ENCODE assay signal across 11 mouse cellular contexts in genomic region chr17:79786691-79787090, GRCm38 (mm10).
DNase-seq lines count a peak whose midpoint lies in the region; ATAC-seq and TF ChIP-seq lines count a peak whose summit lies in the region.
"Had no signal": no experiment of that assay in that cellular context is flagged by ENCODE, and none has a peak within 500 bp of the region (broad histone marks: within the 10 kb centered on the region; RNA-seq: fewer than 3 reads in every experiment).

No protein-coding gene starts in this region.

- no peaks in the 10 kb centered on the region for H3K27me3 ChIP-seq in kidney, postnatal 0 days (ENCODE audit: insufficient read depth, low read length)
- H3K27me3 ChIP-seq: liver, embryonic 12.5 days had no signal

- H3K4me2 ChIP-seq in kidney, postnatal 0 days (ENCODE audit: low read length), result no peak overlapping the region
- H3K4me2 ChIP-seq: liver, embryonic 12.5 days had no signal

- peak; percentile 15 for DNase-seq in ovary, adult 18-20 months (ENCODE audit: low spot score)
- no peak for DNase-seq in ovary, postnatal 36 days (ENCODE audit: low spot score)
- DNase-seq in kidney, postnatal 0 days (ENCODE audit: low spot score), result peak; percentile 70
- DNase-seq in embryo, embryonic 9.5 days (ENCODE audit: extremely low spot score), result no peak
- DNase-seq in right cerebral cortex, postnatal 4 days, result no peak
- no peak for DNase-seq in left cerebral cortex, adult 2 months (ENCODE audit: extremely low spot score in 1 of 2, low spot score in 2 of 2)
- DNase-seq: adrenal gland, postnatal 10 days; right cerebral cortex, postnatal 25 days had no signal

- no peaks in the 10 kb centered on the region for H3K9me3 ChIP-seq in kidney, postnatal 0 days (replicated peaks; ENCODE audit: low read length)
- H3K9me3 ChIP-seq: liver, embryonic 12.5 days had no signal

- no peak overlapping the region for H3K4me3 ChIP-seq in kidney, postnatal 0 days (replicated peaks; ENCODE audit: low read depth, low read length)
- H3K4me3 ChIP-seq in left cerebral cortex, adult 2 months, result no peak overlapping the region
- H3K4me3 ChIP-seq: liver, embryonic 12.5 days had no signal

- H3K4me1 ChIP-seq in kidney, postnatal 0 days (replicated peaks; ENCODE audit: insufficient read depth, low read length), result peaks cover 10% of the 10 kb centered on the region; the same call in 1 of the 2 replicates
- H3K4me1 ChIP-seq: liver, embryonic 12.5 days had no signal

- no peaks in the 10 kb centered on the region for H3K36me3 ChIP-seq in kidney, postnatal 0 days (ENCODE audit: insufficient read depth, low read length)
- H3K36me3 ChIP-seq: liver, embryonic 12.5 days had no signal

- H3K9ac ChIP-seq in kidney, postnatal 0 days (ENCODE audit: low read depth, low read length), result no peak overlapping the region
- H3K9ac ChIP-seq: liver, embryonic 12.5 days had no signal

- 56% methylated on average over 5 of the region's 5 CpGs for WGBS in kidney, postnatal 0 days

- intact Hi-C loops in left cerebral cortex, adult 2 months (cut with DNase I), result no loop called here

- H3K27ac ChIP-seq in kidney, postnatal 0 days, result no peak overlapping the region; the same call in 1 of the 2 replicates
- H3K27ac ChIP-seq in left cerebral cortex, adult 2 months, result no peak overlapping the region
- H3K27ac ChIP-seq: liver, embryonic 12.5 days had no signal

- no peak for TF ChIP-seq CTCF in kidney, postnatal 0 days (IDR thresholded peaks at IDR 0.05; ENCODE audit: low read depth)
- TF ChIP-seq CTCF in left cerebral cortex, adult 2 months (IDR thresholded peaks at IDR 0.05), result no peak

- ATAC-seq in granulocyte monocyte progenitor cell, adult 5-6 weeks (replicated peaks; ENCODE audit: poor library complexity, severe bottlenecking), result peak; percentile 67
- peak; percentile 40; the same call in 1 of the 2 replicates for ATAC-seq in kidney, postnatal 0 days (replicated peaks; ENCODE audit: low FRiP score, low read depth)
- ATAC-seq in monocyte, adult 5-6 weeks (replicated peaks; ENCODE audit: insufficient number of reproducible peaks, low FRiP score, low TSS enrichment, poor library complexity, severe bottlenecking), result peak; percentile 50; the same call in 1 of the 2 replicates
- ATAC-seq: liver, embryonic 12.5 days had no signal

Comparison
In these comparisons a context has a peak if more than half of its experiments do, and no peak if none do; other contexts are left out.
1. DNase-seq: peak in ovary, adult 18-20 months (single experiment) and kidney, postnatal 0 days (single experiment); none in ovary, postnatal 36 days (single experiment), embryo, embryonic 9.5 days (single experiment), right cerebral cortex, postnatal 4 days (single experiment) and left cerebral cortex, adult 2 months (0 of 2).
2. Peak in every context shown above with its lines, with median percentiles within 50 percentile points of each other: ATAC-seq.